Mouse (Mus musculus) urinary bladder, postnatal 4 days (tissue): ENCODE data around the gene Hspa12b.

Source experiments
- DNase-seq, 2 experiments: peaks; one replicate each; pipeline ENCODE4 v3.0.0; 2021 to 2022; ENCODE audit warnings: low spot score in 2 of 2

The Hspa12b gene

GRCm38 (mm10) chr2:131148353-131149253 lies 21.5 kb downstream of the Hspa12b start:
- DNase-seq: no peak

GRCm38 (mm10) chr2:131149254-131149578 lies 22.1 kb downstream of the Hspa12b start:
- DNase-seq: peak in 1 of 2 experiments; percentile 58

GRCm38 (mm10) chr2:131152166-131152730 lies 25.2 kb downstream of the Hspa12b start:
- no peak for DNase-seq

DNA sequence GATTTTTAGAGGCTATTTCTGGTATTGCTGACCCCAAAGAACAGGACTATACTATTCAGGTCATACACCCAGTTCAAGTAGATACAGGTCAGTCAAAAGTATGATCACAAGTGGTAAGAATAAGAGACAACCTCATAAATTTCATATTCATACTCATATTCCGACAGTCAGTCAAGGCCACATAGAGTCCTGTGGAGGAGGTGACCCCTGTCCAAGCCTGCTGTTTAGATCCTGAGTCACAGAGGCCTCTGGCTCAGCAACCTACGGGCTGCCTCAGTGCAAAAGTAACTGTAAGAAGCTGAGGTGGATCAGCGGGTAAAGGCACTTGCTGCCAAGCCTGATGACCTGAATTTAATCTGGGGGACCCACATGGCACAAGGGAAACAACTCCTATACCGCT lies 27.0 kb downstream of the Hspa12b start:
- no peak for DNase-seq

- no peak for DNase-seq
These were observed 29.9 kb downstream of the Hspa12b start for GRCm38 (mm10) chr2:131156987-131157386.

GRCm38 (mm10) chr2:131159491-131159910 lies 32.4 kb downstream of the Hspa12b start:
- peak in 1 of 2 experiments; percentile 58 for DNase-seq

- DNase-seq: peak; percentile 92 to 97
These were observed 33.0 kb downstream of the Hspa12b start, which contains the start of gene 1700037H04Rik for GRCm38 (mm10) chr2:131159938-131160581. 1700037H04Rik (minus strand) TSS chr2:131160081.

DNA sequence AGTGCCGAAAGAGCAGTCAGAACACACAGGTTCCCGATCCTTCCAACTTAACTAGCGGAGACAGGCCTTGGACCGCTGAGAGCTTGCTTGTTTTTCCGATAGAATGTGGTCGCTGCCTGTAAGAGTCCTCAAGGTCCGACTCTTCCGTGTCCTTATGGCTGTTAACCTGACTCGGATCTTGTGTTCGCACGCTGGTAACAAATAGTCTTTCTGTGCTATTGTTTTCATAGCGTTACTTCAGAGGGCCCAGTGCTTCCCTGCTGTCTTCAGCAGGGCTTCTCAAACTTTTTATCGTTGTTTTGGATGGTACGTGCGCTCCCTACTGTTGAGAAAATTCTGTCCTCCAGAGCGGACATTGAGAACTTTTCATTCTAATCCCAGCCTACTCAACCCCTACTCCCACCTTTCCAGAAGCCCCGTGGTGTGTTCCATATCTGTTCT lies 33.6 kb downstream of the Hspa12b start:
- DNase-seq: no peak

GRCm38 (mm10) chr2:131163924-131164323 lies 36.8 kb downstream of the Hspa12b start:
- DNase-seq: no peak

DNA sequence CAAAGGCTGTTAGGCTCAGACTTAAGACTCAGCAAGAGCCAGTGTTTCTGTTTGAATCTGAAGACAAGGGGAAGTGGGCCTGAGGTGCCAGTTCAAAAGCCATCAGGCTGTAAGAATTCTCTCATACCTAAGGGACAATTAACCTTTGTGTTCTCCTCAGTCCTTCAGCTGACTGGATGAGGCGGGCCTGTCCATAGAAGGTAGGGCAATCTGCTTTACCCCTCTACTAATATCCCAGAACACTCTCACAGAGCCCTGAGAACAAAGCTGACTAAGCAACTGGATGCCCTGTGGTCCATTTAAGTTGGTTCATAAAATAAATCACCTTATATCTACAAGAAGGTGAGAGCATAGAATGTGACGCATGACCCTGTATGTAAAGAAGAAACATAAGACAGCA lies 39.1 kb downstream of the Hspa12b start:
- no peak for DNase-seq

DNA sequence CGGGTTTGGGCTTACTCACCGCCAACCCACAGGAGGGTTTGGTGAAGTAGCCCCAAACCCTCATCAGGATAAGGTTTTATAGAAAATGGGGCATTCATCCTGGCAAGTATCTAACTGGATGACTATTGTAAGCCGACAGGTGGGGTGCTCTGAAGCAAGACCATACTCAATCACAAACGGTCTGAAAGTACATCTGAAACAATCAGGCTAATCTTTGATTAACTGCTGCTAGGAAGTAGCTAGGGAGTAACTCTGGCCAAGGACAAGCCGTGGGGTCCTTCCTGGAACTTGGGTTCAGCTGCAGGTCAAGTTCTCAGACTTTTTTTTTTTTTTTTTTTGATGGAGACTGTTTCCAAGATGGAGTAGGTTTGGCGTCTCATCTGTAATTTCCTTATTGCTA lies 40.9 kb downstream of the Hspa12b start:
- DNase-seq: no peak

DNA sequence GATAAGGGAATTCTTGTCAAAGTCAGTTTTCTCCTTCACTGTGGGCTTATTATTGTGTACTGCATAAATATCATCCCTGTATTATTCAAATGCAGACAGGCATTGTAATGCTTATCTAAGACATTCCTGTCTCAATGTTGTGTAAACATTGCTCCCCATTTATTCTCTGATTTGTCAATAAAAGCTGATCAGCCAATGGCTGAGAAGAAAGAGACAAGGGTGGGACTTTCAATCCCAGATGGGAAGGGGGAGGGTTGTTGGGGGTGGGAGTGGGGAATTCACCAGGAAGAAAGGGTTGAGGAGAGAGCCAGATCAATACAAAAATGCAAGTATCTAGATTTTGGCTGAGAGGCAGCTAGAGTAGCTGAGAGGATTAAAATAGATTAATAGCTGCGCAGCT lies 41.8 kb downstream of the Hspa12b start:
- no peak for DNase-seq

DNA sequence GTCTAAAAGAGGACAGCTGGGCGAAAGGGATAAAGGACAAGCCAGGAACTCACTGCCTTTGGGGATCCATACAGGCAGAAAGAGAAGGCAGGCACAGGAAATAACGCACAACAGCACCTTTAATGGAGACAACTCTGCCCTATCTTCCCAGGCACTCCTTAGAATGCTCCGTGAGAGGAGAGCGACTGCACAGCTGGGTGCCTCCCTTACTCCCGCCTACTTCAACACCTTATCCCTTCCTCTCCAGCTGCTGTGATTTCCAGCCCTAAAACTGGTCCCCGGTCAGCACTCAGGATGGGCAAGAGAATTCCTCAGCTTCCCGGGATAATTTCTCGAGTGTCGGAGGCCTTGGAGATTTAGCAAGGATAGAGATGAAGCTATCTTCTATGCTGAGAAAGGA lies 43.9 kb downstream of the Hspa12b start:
- DNase-seq: no peak

GRCm38 (mm10) chr2:131171401-131172104 lies 44.5 kb downstream of the Hspa12b start:
- peak; percentile 58 to 79 for DNase-seq

- no peak for DNase-seq
These were observed 45.2 kb downstream of the Hspa12b start for GRCm38 (mm10) chr2:131172322-131172721.

DNA sequence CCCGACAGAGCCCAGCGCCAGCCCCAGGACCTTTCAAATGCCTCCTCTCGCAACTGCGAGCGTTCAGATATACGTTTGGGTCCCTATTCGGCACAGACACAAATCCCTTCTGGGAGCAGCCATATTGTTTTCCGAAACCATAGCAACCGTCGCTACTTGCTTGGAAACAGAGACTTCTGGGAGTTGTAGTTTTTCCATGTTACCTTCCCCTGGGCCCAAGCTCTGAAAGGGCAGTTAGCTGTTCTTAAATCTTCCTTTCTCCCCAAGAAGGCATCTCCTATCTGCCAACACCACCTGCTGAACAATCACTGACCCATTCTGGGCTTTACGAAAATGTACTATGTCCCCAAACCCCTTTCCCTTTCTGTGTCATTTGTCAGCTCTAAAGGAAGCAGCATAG lies 47.6 kb downstream of the Hspa12b start:
- no peak for DNase-seq

DNA sequence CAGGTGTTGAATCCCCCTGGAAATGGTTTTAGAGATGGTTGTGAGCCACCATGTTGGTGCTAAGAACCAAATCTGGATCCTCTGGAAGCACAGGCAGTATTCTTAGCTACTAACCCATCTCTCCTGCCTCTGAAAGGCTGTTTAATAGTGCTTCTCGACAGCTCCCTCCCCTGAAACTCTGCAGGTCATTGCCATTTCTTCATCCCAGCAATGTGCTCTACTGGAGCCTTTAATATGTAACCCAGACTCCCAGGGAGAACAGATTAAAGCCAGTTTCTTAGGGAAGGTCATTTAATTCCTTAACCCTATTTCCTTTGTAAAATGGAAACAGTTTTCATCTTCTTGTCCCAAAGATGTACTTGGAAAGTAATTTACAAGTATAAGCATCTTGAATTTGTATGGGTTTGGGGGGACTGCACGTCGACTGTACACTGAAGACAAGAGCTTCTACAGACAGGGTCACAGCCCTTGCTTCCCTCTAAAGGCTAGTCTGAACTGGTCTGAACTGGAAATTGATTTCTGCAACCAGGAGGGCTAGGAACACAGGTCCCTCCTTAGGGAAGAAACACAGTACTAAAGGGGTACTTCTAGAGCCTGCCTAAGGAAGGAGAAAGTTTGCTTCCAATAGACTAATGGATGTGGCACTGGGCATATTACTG lies 48.3 kb downstream of the Hspa12b start:
- no peak for DNase-seq

- no peak for DNase-seq
These were observed 48.8 kb downstream of the Hspa12b start for GRCm38 (mm10) chr2:131175945-131176309.

DNA sequence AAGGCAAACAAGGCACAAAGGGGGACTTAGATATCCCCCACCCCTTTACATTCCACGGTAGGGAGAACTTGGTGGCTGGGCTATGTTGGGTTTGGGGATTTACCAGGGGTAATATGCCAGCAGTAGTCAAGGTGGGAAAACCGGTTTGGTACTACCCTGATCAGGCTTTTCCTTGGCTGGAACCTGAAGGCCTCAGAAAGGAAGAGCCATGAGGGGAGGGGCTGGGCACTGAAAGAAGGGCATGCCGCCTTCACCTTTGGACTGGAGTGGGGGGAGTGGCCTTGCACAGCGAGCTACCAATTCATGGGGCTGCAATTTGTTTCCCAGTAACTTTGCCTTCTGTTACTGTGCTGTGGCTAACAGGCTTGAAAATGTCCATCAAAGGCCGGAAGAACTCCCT lies 49.4 kb downstream of the Hspa12b start:
- DNase-seq: no peak

DNA sequence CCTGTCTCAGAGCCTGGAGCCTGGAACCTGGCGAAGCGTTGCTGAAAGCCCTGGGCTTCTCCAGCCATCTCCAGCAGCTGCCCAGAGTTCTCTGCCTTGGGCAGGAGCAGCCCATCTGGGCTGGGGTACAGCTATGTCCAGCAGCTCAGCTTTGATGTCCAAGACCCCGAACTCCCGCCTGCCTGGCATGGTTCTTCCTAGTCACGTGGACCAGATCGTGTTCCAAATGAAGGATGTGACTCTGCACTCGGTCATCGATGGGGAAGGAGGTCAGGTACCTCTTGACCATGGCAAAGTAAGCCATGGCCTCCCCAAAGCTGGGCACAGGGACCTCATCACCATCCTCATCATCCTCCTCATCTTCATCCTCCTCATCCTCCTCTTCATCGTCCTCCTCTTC lies 50.9 kb downstream of the Hspa12b start:
- no peak for DNase-seq

DNA sequence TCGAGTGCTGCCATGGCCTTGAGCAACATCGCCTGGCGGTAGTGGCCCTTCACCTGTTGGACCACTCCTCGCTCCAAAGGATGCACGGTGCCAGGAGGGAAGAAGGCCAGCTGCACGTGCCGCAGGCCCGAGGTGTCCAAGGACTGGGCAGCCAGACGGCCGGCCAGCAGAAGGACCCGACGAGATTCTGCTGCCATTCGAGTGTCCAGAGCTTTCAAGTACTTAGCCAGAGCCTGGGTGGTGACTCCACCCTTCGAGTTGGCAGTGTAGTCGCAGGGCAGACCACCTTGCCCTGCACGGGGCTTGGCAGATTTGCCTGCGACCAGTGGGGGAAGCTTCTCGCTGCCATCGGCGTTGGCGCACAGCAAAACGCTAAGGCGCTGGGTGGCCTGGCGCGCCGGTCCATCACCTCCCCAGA lies 51.8 kb downstream of the Hspa12b start:
- DNase-seq: no peak
